Mouse (Mus musculus) intestine, embryonic 14.5 days (tissue): ENCODE results near the gene Nes. TPM values are rescaled to one million over a fixed set of nuclear protein-coding genes. Genes with fewer than 3 reads are reported as not detected.
A peak's percentile ranks its signal among the peaks of the same experiment; 100 is the strongest.

ENCODE experiments used
- ATAC-seq: fragments of 200-750 bp; cut with Nextera tagmentation; replicated peaks from 2 replicates; pipeline ENCODE4 v1.8.0; 2017; ENCODE audit warnings: low read depth, moderate number of reproducible peaks, moderate TSS enrichment, moderate library complexity; ENCODE audit not compliant: low FRiP score, low TSS enrichment
- DNase-seq: peaks from one replicate; pipeline ENCODE4 v3.0.0-alpha.2; 2018; ENCODE audit warnings: low spot score
- H3K27ac ChIP-seq: fragments of 300-500 bp; sonication (generic); 2 replicates; pipeline ENCODE4 v1.5.1; 2014; ENCODE audit warnings: low read depth, mild to moderate bottlenecking, control low read depth
- H3K27me3 ChIP-seq: fragments of 300-500 bp; sonication (generic); replicated peaks from 2 replicates; pipeline ENCODE4 v1.6.1; 2014; ENCODE audit warnings: low read length, control low read depth; ENCODE audit not compliant: control insufficient read depth, insufficient read depth
- H3K36me3 ChIP-seq: fragments of 300-500 bp; sonication (generic); 2 replicates; pipeline ENCODE4 v1.6.1; 2014; ENCODE audit warnings: low read length, control low read depth; ENCODE audit not compliant: control insufficient read depth, insufficient read depth
- H3K4me1 ChIP-seq: fragments of 300-500 bp; sonication (generic); replicated peaks from 2 replicates; pipeline ENCODE4 v1.6.1; 2014; ENCODE audit warnings: low read length, control low read depth, mixed read lengths; ENCODE audit not compliant: control insufficient read depth, insufficient read depth
- H3K4me2 ChIP-seq: fragments of 300-500 bp; sonication (generic); 2 replicates; pipeline ENCODE4 v1.6.1; 2014; ENCODE audit warnings: low read length
- H3K4me3 ChIP-seq: fragments of 300-500 bp; sonication (generic); 2 replicates; pipeline ENCODE4 v1.5.1; 2014; ENCODE audit warnings: low read depth, low read length, control low read depth, mixed read lengths
- H3K9ac ChIP-seq: fragments of 300-500 bp; sonication (generic); 2 replicates; pipeline ENCODE4 v1.6.1; 2014; ENCODE audit warnings: mild to moderate bottlenecking, low read length
- H3K9me3 ChIP-seq: fragments of 300-500 bp; sonication (generic); 2 replicates; pipeline ENCODE4 v1.6.1; 2016; ENCODE audit warnings: low read length, control low read depth; ENCODE audit not compliant: control insufficient read depth
- WGBS: fragments of 180-500 bp; shearing (Covaris S2); extraction: QIAGEN DNeasy Blood & Tissue Kit; methylation state at CpG from one replicate; pipeline ENCODE4 v1.1.7; 2014; 5-methylcytosine and 5-hydroxymethylcytosine counted together
- polyA plus RNA-seq: library from polyadenylated mRNA; unstranded; fragments of >200 nt; fragmentation: Nextera tagmentation; extraction: Ambion mirVana; gene quantifications from 2 replicates; pipeline ENCODE4 v1.2.1, GENCODE M21; 2014

Gene Nes
- polyA plus RNA-seq, 1 experiment from 2014 or later = 13.4 TPM

GRCm38 (mm10) chr3:87947811-87948199 lies 23.1 kb upstream of the Nes start:
- DNase-seq = peak; percentile 66
- Histone ChIP-seq H3K9me3 (no peaks in the 10 kb centered on the region), H3K27me3 (peaks cover 27% of the 10 kb centered on the region), H3K36me3 (no peaks in the 10 kb centered on the region), H3K4me1 (peaks cover 46% of the 10 kb centered on the region), H3K9ac (peak overlapping the region; percentile 36; the same call in 1 of the 2 replicates), H3K4me3 (peak overlapping the region; percentile 20), H3K4me2 (peak overlapping the region; percentile 63), H3K27ac (no peak overlapping the region)
- ATAC-seq = no peak
- WGBS = 1% methylated on average over 16 of the region's 17 CpGs

- no peak within 1 kb of the TSS for H3K27ac ChIP-seq
- peaks cover 27% of the 10 kb centered on the region for H3K27me3 ChIP-seq
- peak; percentile 72 for DNase-seq
- peak within 1 kb of the TSS; percentile 36; the same call in 1 of the 2 replicates for H3K9ac ChIP-seq
- no peak; the same call in 1 of the 2 replicates for ATAC-seq
- peak within 1 kb of the TSS; percentile 63 for H3K4me2 ChIP-seq
- H3K4me3 ChIP-seq = peak within 1 kb of the TSS; percentile 20
- H3K4me1 ChIP-seq = peaks cover 50% of the 10 kb centered on the region
- no peaks in the 10 kb centered on the region for H3K36me3 ChIP-seq
- 4% methylated on average over 35 of the region's 35 CpGs for WGBS
- H3K9me3 ChIP-seq = no peaks in the 10 kb centered on the region
These were observed 22.3 kb upstream of the Nes start, which contains the start of gene Crabp2 for GRCm38 (mm10) chr3:87948378-87949265. Crabp2 (plus strand) TSS chr3:87948666.

- no peaks in the 10 kb centered on the region for H3K9me3 ChIP-seq
- H3K27me3 ChIP-seq = peaks cover 27% of the 10 kb centered on the region
- H3K27ac ChIP-seq = no peak overlapping the region
- H3K9ac ChIP-seq = no peak overlapping the region
- no peaks in the 10 kb centered on the region for H3K36me3 ChIP-seq
- ATAC-seq (no peak), DNase-seq (no peak)
- H3K4me1 ChIP-seq = peaks cover 50% of the 10 kb centered on the region
- peak overlapping the region; percentile 10; the same call in 1 of the 2 replicates for H3K4me3 ChIP-seq
- WGBS = 21% methylated on average over 16 of the region's 16 CpGs
- peak overlapping the region; percentile 63 for H3K4me2 ChIP-seq
These were observed 21.5 kb upstream of the Nes start for GRCm38 (mm10) chr3:87949266-87949954.

- Histone ChIP-seq H3K4me2 (peak overlapping the region; percentile 63), H3K27me3 (peaks cover 27% of the 10 kb centered on the region), H3K9ac (no peak overlapping the region), H3K4me1 (peaks cover 50% of the 10 kb centered on the region), H3K27ac (no peak overlapping the region), H3K36me3 (no peaks in the 10 kb centered on the region), H3K4me3 (0 out of 2 replicates have a peak overlapping the region, but pooled peaks have one; percentile 10), H3K9me3 (no peaks in the 10 kb centered on the region)
- WGBS = 17% methylated on average over 13 of the region's 13 CpGs
- DNase-seq (no peak), ATAC-seq (no peak)
These were observed 20.8 kb upstream of the Nes start for GRCm38 (mm10) chr3:87949955-87950515.

GRCm38 (mm10) chr3:87951946-87952345 lies 18.9 kb upstream of the Nes start:
- WGBS = 21% methylated on average over 12 of the region's 12 CpGs
- Histone ChIP-seq H3K27ac (peak overlapping the region; percentile 54; the same call in 1 of the 2 replicates), H3K27me3 (peaks cover 27% of the 10 kb centered on the region), H3K36me3 (no peaks in the 10 kb centered on the region), H3K4me3 (peak overlapping the region; percentile 32), H3K9me3 (no peaks in the 10 kb centered on the region), H3K4me1 (peaks cover 42% of the 10 kb centered on the region), H3K4me2 (peak overlapping the region; percentile 54), H3K9ac (peak overlapping the region; percentile 38)
- no peak for DNase-seq
- no peak for ATAC-seq

- H3K9ac ChIP-seq = peak overlapping the region; percentile 38
These were observed 18.4 kb upstream of the Nes start for GRCm38 (mm10) chr3:87952440-87952839.

GRCm38 (mm10) chr3:87958056-87958455 lies 12.8 kb upstream of the Nes start:
- no peaks in the 10 kb centered on the region for H3K9me3 ChIP-seq
- no peak overlapping the region for H3K9ac ChIP-seq
- ATAC-seq (no peak), DNase-seq (no peak)
- H3K36me3 ChIP-seq = no peaks in the 10 kb centered on the region
- no peak overlapping the region for H3K4me2 ChIP-seq
- 23% methylated on average over 1 of the region's 1 CpGs for WGBS
- no peak overlapping the region for H3K27ac ChIP-seq
- H3K4me3 ChIP-seq = no peak overlapping the region
- H3K27me3 ChIP-seq = no peaks in the 10 kb centered on the region
- peaks cover 11% of the 10 kb centered on the region for H3K4me1 ChIP-seq

More at GRCm38 (mm10) chr3:87952440-87952839, 18.4 kb upstream of the Nes start:
- peak overlapping the region; percentile 54 for H3K27ac ChIP-seq
- H3K27me3 ChIP-seq = peaks cover 27% of the 10 kb centered on the region
- DNase-seq (peak; percentile 67), ATAC-seq (peak; percentile 37; the same call in 1 of the 2 replicates)
- 11% methylated on average over 5 of the region's 5 CpGs for WGBS
- H3K9me3 ChIP-seq = no peaks in the 10 kb centered on the region
- H3K36me3 ChIP-seq = no peaks in the 10 kb centered on the region
- H3K4me2 ChIP-seq = peak overlapping the region; percentile 54
- H3K4me3 ChIP-seq = peak overlapping the region; percentile 32
- H3K4me1 ChIP-seq = peaks cover 37% of the 10 kb centered on the region

- H3K36me3 ChIP-seq = no peaks in the 10 kb centered on the region
- no peak overlapping the region for H3K9ac ChIP-seq
- no peak overlapping the region for H3K4me3 ChIP-seq
- no peak for DNase-seq
- H3K9me3 ChIP-seq = no peaks in the 10 kb centered on the region
- H3K4me2 ChIP-seq = no peak overlapping the region
- peaks cover 10% of the 10 kb centered on the region; the same call in 1 of the 2 replicates for H3K4me1 ChIP-seq
- no peaks in the 10 kb centered on the region for H3K27me3 ChIP-seq
- H3K27ac ChIP-seq = no peak overlapping the region
- no peak for ATAC-seq
- WGBS = 18% methylated on average over 4 of the region's 4 CpGs
These were observed 12.4 kb upstream of the Nes start for GRCm38 (mm10) chr3:87958476-87958875.
